Mouse (Mus musculus): ENCODE measurements around the gene 1600002K03Rik. TPM values are rescaled to one million over a fixed set of nuclear protein-coding genes. Genes with fewer than 3 reads are reported as not detected.

Gene 1600002K03Rik
- polyA plus RNA-seq, 1 experiment from 2014 or later = 9.7 TPM

DNA sequence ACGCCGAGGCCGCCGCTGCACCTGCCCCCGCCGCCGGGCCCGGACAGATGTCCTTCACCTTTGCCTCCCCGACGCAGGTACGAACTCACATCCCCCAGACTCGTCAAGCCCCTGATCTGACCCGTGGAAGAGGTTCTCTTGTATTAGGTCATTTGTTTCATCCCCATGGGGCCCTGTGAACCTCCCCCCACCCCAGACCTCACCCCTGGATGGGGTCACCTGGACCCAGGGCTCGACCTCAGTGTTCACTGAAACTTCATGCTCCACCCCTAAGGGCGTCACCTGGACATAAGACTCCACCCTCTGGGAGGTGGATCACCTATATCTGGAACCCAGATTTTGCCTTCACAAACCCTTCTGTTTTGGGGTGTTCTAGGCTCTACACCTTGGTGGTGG is 30.2 kb upstream of the 1600002K03Rik start:
- H3K9me3 ChIP-seq = no peaks in the 10 kb centered on the region
- H3K27me3 ChIP-seq = peaks cover 21% of the 10 kb centered on the region
- peak overlapping the region; percentile 94 for H3K9ac ChIP-seq
- H3K4me1 ChIP-seq = peaks cover 73% of the 10 kb centered on the region
- H3K27ac ChIP-seq = peak overlapping the region; percentile 77
- under 1% methylated on average over 15 of the region's 15 CpGs for WGBS
- H3K36me3 ChIP-seq = peaks cover 37% of the 10 kb centered on the region
- peak overlapping the region; percentile 96 for H3K4me2 ChIP-seq (replicated peaks)
- no peak for ATAC-seq (ENCODE audit: low FRiP score, low read depth)
- peak overlapping the region; percentile 81 for H3K4me3 ChIP-seq

DNA sequence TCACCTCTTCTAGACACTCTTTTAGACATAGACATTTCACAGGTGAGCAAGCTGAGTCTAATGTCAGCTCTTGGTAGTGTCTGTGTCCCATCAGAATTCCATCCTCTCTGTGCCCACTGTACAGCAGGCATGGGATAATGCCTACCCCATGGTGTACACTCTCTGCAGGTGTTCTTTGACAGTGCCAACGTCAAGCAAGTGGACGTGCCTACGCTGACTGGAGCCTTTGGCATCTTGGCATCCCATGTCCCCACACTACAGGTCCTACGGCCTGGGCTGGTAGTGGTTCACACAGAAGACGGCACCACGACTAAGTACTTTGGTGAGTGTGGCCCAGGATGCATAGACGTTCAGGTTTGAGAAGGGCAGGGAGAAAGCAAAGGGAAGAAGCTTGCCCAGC is 29.1 kb upstream of the 1600002K03Rik start:
- peaks cover 10% of the 10 kb centered on the region for H3K27me3 ChIP-seq
- peaks cover 67% of the 10 kb centered on the region for H3K4me1 ChIP-seq
- H3K4me3 ChIP-seq = peak overlapping the region; percentile 81
- no peak overlapping the region for H3K9ac ChIP-seq
- H3K9me3 ChIP-seq = no peaks in the 10 kb centered on the region
- peak overlapping the region; percentile 96; the same call in 1 of the 2 replicates for H3K4me2 ChIP-seq (replicated peaks)
- no peak overlapping the region for H3K27ac ChIP-seq
- WGBS = 90% methylated on average over 7 of the region's 7 CpGs
- ATAC-seq (ENCODE audit: low FRiP score, low read depth) = no peak
- peaks cover 37% of the 10 kb centered on the region for H3K36me3 ChIP-seq

DNA sequence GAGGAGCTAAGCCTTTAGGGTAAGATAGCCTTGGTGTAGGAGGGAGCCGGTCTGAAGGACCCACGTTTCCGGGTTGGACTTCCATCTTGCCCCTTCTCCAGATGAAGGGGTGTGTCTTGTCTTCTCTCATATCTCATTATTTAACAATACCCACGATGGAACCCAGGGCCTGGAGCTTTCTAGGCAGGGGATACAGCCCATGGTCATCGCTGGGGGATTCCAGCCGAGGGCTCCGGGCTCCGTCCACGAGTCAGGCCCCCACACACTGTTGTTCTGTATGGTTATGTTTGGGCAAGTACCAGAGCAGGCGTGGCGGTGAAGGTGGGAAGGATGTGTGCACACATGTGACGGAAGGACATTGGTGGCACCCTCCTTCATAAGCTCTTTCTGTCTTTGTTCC is 28.6 kb upstream of the 1600002K03Rik start:
- Histone ChIP-seq H3K36me3 (peaks cover 37% of the 10 kb centered on the region), H3K9me3 (no peaks in the 10 kb centered on the region), H3K27me3 (peaks cover 9% of the 10 kb centered on the region; the same call in 1 of the 2 replicates), H3K4me2 (replicated peaks) (no peak overlapping the region), H3K9ac (peak overlapping the region; percentile 39; the same call in 1 of the 2 replicates), H3K4me1 (peaks cover 65% of the 10 kb centered on the region), H3K27ac (no peak overlapping the region), H3K4me3 (no peak overlapping the region)
- no peak for ATAC-seq (ENCODE audit: low FRiP score, low read depth)
- WGBS = 93% methylated on average over 12 of the region's 12 CpGs

GRCm38 (mm10) chr10:80144864-80145838 is 27.6 kb upstream of the 1600002K03Rik start:
- Histone ChIP-seq H3K9ac (0 out of 2 replicates have a peak overlapping the region, but pooled peaks have one; percentile 19), H3K36me3 (peaks cover 42% of the 10 kb centered on the region), H3K27ac (peak overlapping the region; percentile 10; the same call in 1 of the 2 replicates), H3K4me3 (peak overlapping the region; percentile 10; the same call in 1 of the 2 replicates), H3K4me1 (peaks cover 59% of the 10 kb centered on the region), H3K4me2 (replicated peaks) (0 out of 2 replicates have a peak overlapping the region, but pooled peaks have one; percentile 9), H3K27me3 (peaks cover 4% of the 10 kb centered on the region; the same call in 1 of the 2 replicates), H3K9me3 (no peaks in the 10 kb centered on the region)
- no peak for ATAC-seq (ENCODE audit: low FRiP score, low read depth)
- 74% methylated on average over 20 of the region's 20 CpGs for WGBS

GRCm38 (mm10) chr10:80145896-80146295 is 26.8 kb upstream of the 1600002K03Rik start:
- Histone ChIP-seq H3K4me3 (peak overlapping the region; percentile 10; the same call in 1 of the 2 replicates), H3K9ac (0 out of 2 replicates have a peak overlapping the region, but pooled peaks have one; percentile 19), H3K4me1 (peaks cover 57% of the 10 kb centered on the region), H3K4me2 (replicated peaks) (0 out of 2 replicates have a peak overlapping the region, but pooled peaks have one; percentile 9), H3K27me3 (no peaks in the 10 kb centered on the region), H3K36me3 (peaks cover 42% of the 10 kb centered on the region), H3K9me3 (no peaks in the 10 kb centered on the region), H3K27ac (peak overlapping the region; percentile 10; the same call in 1 of the 2 replicates)
- no peak for ATAC-seq (ENCODE audit: low FRiP score, low read depth)
- 87% methylated on average over 6 of the region's 6 CpGs for WGBS

DNA sequence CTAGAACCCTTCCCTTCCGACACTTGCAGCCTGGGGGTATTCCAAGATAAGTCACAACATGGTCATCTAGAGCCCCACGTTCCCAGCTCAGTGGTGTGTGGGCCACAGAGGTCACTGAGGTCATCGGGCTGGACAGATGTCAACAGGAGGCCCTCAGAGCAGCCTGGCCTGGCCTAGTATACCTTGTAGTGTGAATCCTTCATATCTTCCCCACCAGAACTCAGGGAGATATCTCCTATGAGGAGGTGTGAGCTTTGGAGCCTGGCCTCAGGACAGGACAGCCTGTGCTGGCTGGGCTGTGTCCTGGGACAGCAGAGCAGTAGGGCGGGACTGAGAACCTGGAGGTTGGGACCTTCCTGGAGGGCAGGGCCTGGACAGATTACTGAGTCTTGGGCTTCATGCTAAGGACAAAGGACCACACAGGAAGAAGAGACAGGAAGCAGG is 26.2 kb upstream of the 1600002K03Rik start:
- Histone ChIP-seq H3K4me1 (peaks cover 52% of the 10 kb centered on the region), H3K9ac (peak overlapping the region; percentile 36; the same call in 1 of the 2 replicates), H3K9me3 (no peaks in the 10 kb centered on the region), H3K4me2 (replicated peaks) (0 out of 2 replicates have a peak overlapping the region, but pooled peaks have one; percentile 65), H3K27ac (peak overlapping the region; percentile 100; the same call in 1 of the 2 replicates), H3K36me3 (peaks cover 49% of the 10 kb centered on the region), H3K4me3 (peak overlapping the region; percentile 98; the same call in 1 of the 2 replicates), H3K27me3 (no peaks in the 10 kb centered on the region)
- no peak for ATAC-seq (ENCODE audit: low FRiP score, low read depth)
- WGBS = 76% methylated on average over 4 of the region's 4 CpGs

- H3K4me1 ChIP-seq = peaks cover 55% of the 10 kb centered on the region
- peak overlapping the region; percentile 98 for H3K4me3 ChIP-seq
- peaks cover 55% of the 10 kb centered on the region for H3K36me3 ChIP-seq
- peak overlapping the region; percentile 65 for H3K4me2 ChIP-seq (replicated peaks)
- no peaks in the 10 kb centered on the region for H3K9me3 ChIP-seq
- ATAC-seq (ENCODE audit: low FRiP score, low read depth) = no peak
- H3K27me3 ChIP-seq = no peaks in the 10 kb centered on the region
- H3K27ac ChIP-seq = peak overlapping the region; percentile 100
- WGBS = 76% methylated on average over 5 of the region's 5 CpGs
- H3K9ac ChIP-seq = peak overlapping the region; percentile 92
These were observed 25.5 kb upstream of the 1600002K03Rik start for GRCm38 (mm10) chr10:80147146-80147718.

GRCm38 (mm10) chr10:80147719-80148601 is 24.8 kb upstream of the 1600002K03Rik start, which contains the start of gene Midn:
Gene Midn (plus strand): TSS chr10:80148272.
- H3K4me1 ChIP-seq = peaks cover 57% of the 10 kb centered on the region
- WGBS = 1% methylated on average over 38 of the region's 42 CpGs
- peak within 1 kb of the TSS; percentile 92 for H3K9ac ChIP-seq
- peak within 1 kb of the TSS; percentile 98 for H3K4me3 ChIP-seq
- no peaks in the 10 kb centered on the region for H3K27me3 ChIP-seq
- peak; percentile 45 for ATAC-seq (ENCODE audit: low FRiP score, low read depth)
- no peaks in the 10 kb centered on the region for H3K9me3 ChIP-seq
- peak within 1 kb of the TSS; percentile 65 for H3K4me2 ChIP-seq (replicated peaks)
- H3K36me3 ChIP-seq = peaks cover 62% of the 10 kb centered on the region
- H3K27ac ChIP-seq = peak within 1 kb of the TSS; percentile 100

GRCm38 (mm10) chr10:80148610-80149290 is 24.0 kb upstream of the 1600002K03Rik start:
- under 1% methylated on average over 57 of the region's 57 CpGs for WGBS
- Histone ChIP-seq H3K27ac (peak overlapping the region; percentile 100), H3K4me1 (peaks cover 57% of the 10 kb centered on the region), H3K4me2 (replicated peaks) (peak overlapping the region; percentile 65), H3K9ac (peak overlapping the region; percentile 92), H3K4me3 (peak overlapping the region; percentile 98), H3K36me3 (peaks cover 65% of the 10 kb centered on the region), H3K27me3 (no peaks in the 10 kb centered on the region), H3K9me3 (no peaks in the 10 kb centered on the region)
- peak; percentile 26 for ATAC-seq (ENCODE audit: low FRiP score, low read depth)

GRCm38 (mm10) chr10:80149291-80150225 is 23.2 kb upstream of the 1600002K03Rik start:
- H3K9ac ChIP-seq = peak overlapping the region; percentile 100
- H3K9me3 ChIP-seq = no peaks in the 10 kb centered on the region
- peak overlapping the region; percentile 93 for H3K4me2 ChIP-seq (replicated peaks)
- peak overlapping the region; percentile 98 for H3K4me3 ChIP-seq
- H3K4me1 ChIP-seq = peaks cover 63% of the 10 kb centered on the region
- H3K27me3 ChIP-seq = no peaks in the 10 kb centered on the region
- peak; percentile 85 for ATAC-seq (ENCODE audit: low FRiP score, low read depth)
- WGBS = under 1% methylated on average over 79 of the region's 88 CpGs
- peak overlapping the region; percentile 100 for H3K27ac ChIP-seq
- peaks cover 65% of the 10 kb centered on the region for H3K36me3 ChIP-seq

Measured in limb, embryonic 13.5 days (tissue).